18 mouse cellular contexts compared by ENCODE assay signal in genomic region chr4:127635262-127635661, GRCm38 (mm10).
A peak's percentile ranks its signal among the peaks of the same experiment; 100 is the strongest.
DNase-seq lines count a peak whose midpoint lies in the region; ATAC-seq lines count a peak whose summit lies in the region.
"Had no signal": no experiment of that assay in that cellular context is flagged by ENCODE, and none has a peak within 500 bp of the region (broad histone marks: within the 10 kb centered on the region; RNA-seq: fewer than 3 reads in every experiment).

No protein-coding gene starts in this region.

- peak; percentile 63 for ATAC-seq in embryonic facial prominence, embryonic 14.5 days (ENCODE audit: low read depth)
- ATAC-seq: CD4-positive, CD25-positive, alpha-beta regulatory T cell, adult 4 months; forebrain, embryonic 15.5 days had no signal

- no peaks in the 10 kb centered on the region for H3K36me3 ChIP-seq in embryonic facial prominence, embryonic 14.5 days (ENCODE audit: control insufficient read depth, insufficient read depth, low read length)
- H3K36me3 ChIP-seq: forebrain, embryonic 15.5 days; G1E; heart, embryonic 13.5 days; hindbrain, embryonic 15.5 days had no signal

- 41% methylated on average over 8 of the region's 8 CpGs for WGBS in embryonic facial prominence, embryonic 14.5 days

- DNase-seq in heart, adult 11 months = peak; percentile 37
- DNase-seq in heart, adult 18-20 months = no peak
- peak; percentile 19 for DNase-seq in NIH3T3 (ENCODE audit: low read depth)
- peak; percentile 85 for DNase-seq in embryonic facial prominence, embryonic 14.5 days (ENCODE audit: low spot score)
- DNase-seq in kidney, postnatal 4 days = no peak
- DNase-seq in retina, postnatal 1 day = no peak
- DNase-seq: adrenal gland, postnatal 14 days; B cell, adult 2 months; cerebellum, adult 18-20 months; cerebellum, postnatal 10 days; gastrocnemius, postnatal 14 days; heart, postnatal 36 days; kidney, adult 11 months had no signal

- no peaks in the 10 kb centered on the region for H3K9me3 ChIP-seq in embryonic facial prominence, embryonic 14.5 days (ENCODE audit: control insufficient read depth, low read length)
- H3K9me3 ChIP-seq: forebrain, embryonic 15.5 days; heart, embryonic 13.5 days; hindbrain, embryonic 15.5 days had no signal

- no peak overlapping the region for H3K9ac ChIP-seq in embryonic facial prominence, embryonic 14.5 days (ENCODE audit: low read depth, low read length)
- H3K9ac ChIP-seq: forebrain, embryonic 15.5 days; heart, embryonic 13.5 days; hindbrain, embryonic 15.5 days had no signal

- no peak overlapping the region for H3K4me3 ChIP-seq in embryonic facial prominence, embryonic 14.5 days (ENCODE audit: low read depth, low read length)
- H3K4me3 ChIP-seq: forebrain, embryonic 15.5 days; heart, embryonic 13.5 days; hindbrain, embryonic 15.5 days had no signal

- no peak overlapping the region for H3K4me2 ChIP-seq in embryonic facial prominence, embryonic 14.5 days (ENCODE audit: low read depth, low read length)
- H3K4me2 ChIP-seq: forebrain, embryonic 15.5 days; heart, embryonic 13.5 days; hindbrain, embryonic 15.5 days had no signal

- H3K27me3 ChIP-seq in embryonic facial prominence, embryonic 14.5 days (replicated peaks; ENCODE audit: control insufficient read depth, insufficient read depth, low read length) = no peaks in the 10 kb centered on the region
- H3K27me3 ChIP-seq: forebrain, embryonic 15.5 days; heart, embryonic 13.5 days; hindbrain, embryonic 15.5 days had no signal

- no peak overlapping the region for H3K27ac ChIP-seq in embryonic facial prominence, embryonic 14.5 days (replicated peaks; ENCODE audit: low read depth, low read length)
- H3K27ac ChIP-seq: forebrain, embryonic 15.5 days; heart, embryonic 13.5 days; hindbrain, embryonic 15.5 days had no signal

- H3K4me1 ChIP-seq in embryonic facial prominence, embryonic 14.5 days (ENCODE audit: control insufficient read depth, insufficient read depth, low read length) = peaks cover 1% of the 10 kb centered on the region; the same call in 1 of the 2 replicates

Comparison
In these comparisons a context has a peak if more than half of its experiments do, and no peak if none do; other contexts are left out.
1. DNase-seq: peak in heart, adult 11 months (single experiment), NIH3T3 (single experiment) and embryonic facial prominence, embryonic 14.5 days (single experiment); none in heart, adult 18-20 months (0 of 2), kidney, postnatal 4 days (0 of 2) and retina, postnatal 1 day (single experiment).